Mouse (Mus musculus): ENCODE results near the gene 4930432M17Rik. TPM values are rescaled to one million over a fixed set of nuclear protein-coding genes. Genes with fewer than 3 reads are reported as not detected.

The 4930432M17Rik gene
- polyA plus RNA-seq, 1 experiment = not detected

DNA sequence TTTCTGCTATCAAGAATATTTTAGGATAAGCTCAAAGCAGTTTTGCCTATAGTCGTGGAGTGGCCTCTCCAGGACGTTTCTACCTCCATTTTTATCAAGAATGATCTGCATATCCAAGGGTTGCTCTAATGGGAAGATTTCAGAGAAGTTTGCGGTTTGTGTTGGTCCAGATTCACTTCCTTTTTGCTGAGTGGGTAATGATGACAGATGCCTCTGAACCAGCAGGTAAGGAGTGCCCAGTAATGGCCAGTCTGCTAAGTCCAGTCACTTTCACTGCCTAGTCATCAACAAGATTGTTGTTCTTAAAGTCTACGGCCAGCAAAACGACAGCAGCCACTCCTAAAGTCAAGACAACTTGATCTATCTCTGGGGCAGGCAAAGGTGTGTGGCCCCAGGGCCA is 32.8 kb upstream of the 4930432M17Rik start:
- peaks cover 2% of the 10 kb centered on the region for H3K4me1 ChIP-seq (ENCODE audit: control insufficient read depth, insufficient read depth, low read length)
- WGBS = 52% methylated on average over 5 of the region's 5 CpGs
- peak overlapping the region; percentile 63; the same call in 1 of the 2 replicates for H3K27ac ChIP-seq (ENCODE audit: control insufficient read depth, insufficient read depth, low read depth, low read length, poor library complexity)
- no peak for TF ChIP-seq CTCF (IDR thresholded peaks at IDR 0.05; ENCODE audit: control insufficient read depth, insufficient read depth, low read length)
- TF ChIP-seq POLR2A (IDR thresholded peaks at IDR 0.05; ENCODE audit: borderline replicate concordance, control insufficient read depth, low read depth, low read length) = no peak
- H3K4me3 ChIP-seq (replicated peaks; ENCODE audit: control insufficient read depth, low read depth, low read length) = no peak overlapping the region

- TF ChIP-seq POLR2A (IDR thresholded peaks at IDR 0.05; ENCODE audit: borderline replicate concordance, control insufficient read depth, low read depth, low read length) = no peak
- no peak for TF ChIP-seq CTCF (IDR thresholded peaks at IDR 0.05; ENCODE audit: control insufficient read depth, insufficient read depth, low read length)
- 85% methylated on average over 3 of the region's 3 CpGs for WGBS
- H3K4me1 ChIP-seq (ENCODE audit: control insufficient read depth, insufficient read depth, low read length) = peaks cover 2% of the 10 kb centered on the region
- peak overlapping the region; percentile 63; the same call in 1 of the 2 replicates for H3K27ac ChIP-seq (ENCODE audit: control insufficient read depth, insufficient read depth, low read depth, low read length, poor library complexity)
- no peak overlapping the region for H3K4me3 ChIP-seq (replicated peaks; ENCODE audit: control insufficient read depth, low read depth, low read length)
Measured at GRCm38 (mm10) chr3:121638241-121638640, 32.3 kb upstream of the 4930432M17Rik start.

DNA sequence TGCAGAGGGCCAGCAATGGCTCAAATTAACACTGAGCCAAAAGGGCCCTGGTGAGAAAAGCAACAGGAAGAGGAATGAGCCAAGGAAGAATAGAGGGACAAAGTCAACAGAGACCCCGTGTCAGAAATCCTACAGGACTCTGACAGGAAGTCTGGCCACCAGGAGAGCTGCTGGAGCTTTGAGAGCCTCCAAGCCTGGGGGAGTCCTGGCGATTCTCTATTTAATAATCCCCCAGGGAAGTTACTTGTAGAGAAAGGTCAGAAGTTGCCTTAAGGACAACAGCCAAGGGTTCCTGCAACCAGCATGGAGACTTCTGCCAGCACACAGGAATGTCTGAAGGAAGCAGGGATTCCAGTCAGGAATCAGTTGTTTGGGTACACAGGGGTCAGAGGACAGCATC is 30.0 kb upstream of the 4930432M17Rik start:
- TF ChIP-seq POLR2A (IDR thresholded peaks at IDR 0.05; ENCODE audit: borderline replicate concordance, control insufficient read depth, low read depth, low read length) = no peak
- no peak for TF ChIP-seq CTCF (IDR thresholded peaks at IDR 0.05; ENCODE audit: control insufficient read depth, insufficient read depth, low read length)
- WGBS = 46% methylated on average over 2 of the region's 2 CpGs
- H3K4me3 ChIP-seq (replicated peaks; ENCODE audit: control insufficient read depth, low read depth, low read length) = no peak overlapping the region
- H3K27ac ChIP-seq (ENCODE audit: control insufficient read depth, insufficient read depth, low read depth, low read length, poor library complexity) = no peak overlapping the region
- H3K4me1 ChIP-seq (ENCODE audit: control insufficient read depth, insufficient read depth, low read length) = peaks cover 2% of the 10 kb centered on the region

- TF ChIP-seq POLR2A (IDR thresholded peaks at IDR 0.05; ENCODE audit: borderline replicate concordance, control insufficient read depth, low read depth, low read length) (no peak), CTCF (IDR thresholded peaks at IDR 0.05; ENCODE audit: control insufficient read depth, insufficient read depth, low read length) (no peak)
- 81% methylated on average over 8 of the region's 8 CpGs for WGBS
- Histone ChIP-seq H3K4me3 (replicated peaks; ENCODE audit: control insufficient read depth, low read depth, low read length) (no peak overlapping the region), H3K4me1 (ENCODE audit: control insufficient read depth, insufficient read depth, low read length) (no peaks in the 10 kb centered on the region), H3K27ac (ENCODE audit: control insufficient read depth, insufficient read depth, low read depth, low read length, poor library complexity) (no peak overlapping the region)
Measured at GRCm38 (mm10) chr3:121643236-121643635, 27.3 kb upstream of the 4930432M17Rik start.

DNA sequence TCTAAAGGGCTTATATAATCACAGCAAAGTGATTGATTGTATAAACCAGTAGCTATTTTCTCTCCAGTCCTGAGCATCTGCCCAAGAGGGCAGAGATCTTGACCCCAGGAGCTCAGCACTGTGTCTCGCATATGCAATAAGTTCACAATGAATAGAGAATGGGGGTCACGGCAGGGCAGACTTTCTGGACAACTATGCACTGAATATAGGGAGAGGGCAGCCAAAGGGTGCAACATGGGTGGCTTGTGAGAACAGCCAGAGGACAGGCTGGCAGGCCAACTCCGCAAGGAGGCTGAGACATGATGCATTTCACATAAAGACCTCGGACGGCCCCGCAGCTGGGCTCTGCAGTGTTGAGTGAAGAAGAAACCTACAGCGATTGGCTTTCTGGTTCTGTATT is 25.1 kb upstream of the 4930432M17Rik start:
- H3K4me3 ChIP-seq (replicated peaks; ENCODE audit: control insufficient read depth, low read depth, low read length) = no peak overlapping the region
- no peaks in the 10 kb centered on the region for H3K4me1 ChIP-seq (ENCODE audit: control insufficient read depth, insufficient read depth, low read length)
- TF ChIP-seq CTCF (IDR thresholded peaks at IDR 0.05; ENCODE audit: control insufficient read depth, insufficient read depth, low read length) = no peak
- no peak for TF ChIP-seq POLR2A (IDR thresholded peaks at IDR 0.05; ENCODE audit: borderline replicate concordance, control insufficient read depth, low read depth, low read length)
- 85% methylated on average over 7 of the region's 7 CpGs for WGBS
- H3K27ac ChIP-seq (ENCODE audit: control insufficient read depth, insufficient read depth, low read depth, low read length, poor library complexity) = no peak overlapping the region

GRCm38 (mm10) chr3:121646364-121647048 is 24.1 kb upstream of the 4930432M17Rik start:
- TF ChIP-seq CTCF (IDR thresholded peaks at IDR 0.05; ENCODE audit: control insufficient read depth, insufficient read depth, low read length) (no peak), POLR2A (IDR thresholded peaks at IDR 0.05; ENCODE audit: borderline replicate concordance, control insufficient read depth, low read depth, low read length) (no peak)
- no peak overlapping the region for H3K4me3 ChIP-seq (replicated peaks; ENCODE audit: control insufficient read depth, low read depth, low read length)
- H3K4me1 ChIP-seq (ENCODE audit: control insufficient read depth, insufficient read depth, low read length) = no peaks in the 10 kb centered on the region
- no peak overlapping the region for H3K27ac ChIP-seq (ENCODE audit: control insufficient read depth, insufficient read depth, low read depth, low read length, poor library complexity)
- whole genome bisulfite sequencing = 76% methylated on average over 9 of the region's 9 CpGs

DNA sequence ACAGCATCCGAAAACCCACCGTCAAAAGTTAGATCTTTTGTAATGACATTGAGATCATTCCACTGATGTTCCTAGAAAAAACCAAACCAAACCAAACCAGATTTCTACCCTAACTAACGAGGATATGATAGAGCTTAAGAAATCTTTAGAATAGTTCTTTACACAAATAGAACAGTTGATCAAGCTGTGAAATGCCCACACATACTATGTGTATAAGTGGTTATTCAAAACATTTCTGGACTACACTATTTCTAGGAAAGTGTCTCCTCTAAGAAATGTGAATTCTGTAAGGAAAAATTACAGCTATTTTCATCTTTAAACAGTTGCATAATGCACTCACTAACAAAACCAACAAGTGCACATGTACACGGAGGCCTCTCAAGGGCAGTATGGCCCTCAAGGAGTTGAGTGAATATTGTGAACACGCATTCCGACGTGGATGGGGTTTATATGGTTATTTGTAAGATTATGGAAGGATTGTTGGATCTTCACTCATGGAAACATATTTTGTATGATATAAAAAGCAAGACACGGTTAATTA is 22.3 kb upstream of the 4930432M17Rik start:
- Histone ChIP-seq H3K27ac (ENCODE audit: control insufficient read depth, insufficient read depth, low read depth, low read length, poor library complexity) (no peak overlapping the region), H3K4me3 (replicated peaks; ENCODE audit: control insufficient read depth, low read depth, low read length) (no peak overlapping the region), H3K4me1 (ENCODE audit: control insufficient read depth, insufficient read depth, low read length) (no peaks in the 10 kb centered on the region)
- 83% methylated on average over 8 of the region's 8 CpGs for WGBS
- TF ChIP-seq POLR2A (IDR thresholded peaks at IDR 0.05; ENCODE audit: borderline replicate concordance, control insufficient read depth, low read depth, low read length) = no peak
- TF ChIP-seq CTCF (IDR thresholded peaks at IDR 0.05; ENCODE audit: control insufficient read depth, insufficient read depth, low read length) = no peak

DNA sequence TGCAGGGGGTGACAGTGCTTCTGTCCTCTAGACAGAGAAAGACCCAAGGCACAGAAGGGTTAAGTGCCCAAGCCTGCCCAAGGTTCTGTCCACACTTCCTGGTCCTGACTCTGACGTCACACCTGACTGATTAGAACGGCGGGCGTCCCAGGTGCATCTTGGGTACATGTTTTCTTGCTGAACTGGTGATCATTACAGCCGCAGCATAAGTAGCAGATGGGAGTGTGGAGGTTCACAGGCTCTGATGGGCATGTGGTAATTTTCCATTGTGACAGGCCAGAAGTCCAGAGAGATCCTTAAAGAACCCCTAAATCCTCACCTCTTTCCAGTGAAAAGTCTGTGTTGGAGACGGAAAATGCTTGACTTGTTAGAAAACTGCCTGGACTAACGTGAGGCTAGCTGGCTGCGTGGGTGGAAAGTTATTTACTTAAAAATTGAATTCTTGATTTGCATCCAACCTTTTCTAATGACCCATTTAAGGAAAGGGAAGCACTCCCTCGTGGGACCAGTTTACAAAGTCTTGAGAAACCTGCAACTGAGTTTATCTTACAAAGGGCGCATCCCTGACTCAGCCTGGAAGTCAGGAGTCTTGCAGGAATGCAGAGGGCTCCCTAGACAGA is 20.4 kb upstream of the 4930432M17Rik start:
- WGBS = 54% methylated on average over 10 of the region's 10 CpGs

More for the DNA sequence above, 20.4 kb upstream of the 4930432M17Rik start:
- Histone ChIP-seq H3K4me3 (replicated peaks; ENCODE audit: control insufficient read depth, low read depth, low read length) (no peak overlapping the region), H3K27ac (ENCODE audit: control insufficient read depth, insufficient read depth, low read depth, low read length, poor library complexity) (no peak overlapping the region), H3K4me1 (ENCODE audit: control insufficient read depth, insufficient read depth, low read length) (no peaks in the 10 kb centered on the region)
- no peak for TF ChIP-seq CTCF (IDR thresholded peaks at IDR 0.05; ENCODE audit: control insufficient read depth, insufficient read depth, low read length)
- TF ChIP-seq POLR2A (IDR thresholded peaks at IDR 0.05; ENCODE audit: borderline replicate concordance, control insufficient read depth, low read depth, low read length) = no peak
